Mouse (Mus musculus) intestine, postnatal 0 days (tissue): ENCODE measurements around the gene Abca4. TPM values are rescaled to one million over a fixed set of nuclear protein-coding genes. Genes with fewer than 3 reads are reported as not detected.
A peak's percentile ranks its signal among the peaks of the same experiment; 100 is the strongest.

Experiments
- ATAC-seq: fragments of 200-750 bp; cut with Nextera tagmentation; 2 replicates; pipeline ENCODE4 v1.8.0; 2017; ENCODE audit warnings: mild to moderate bottlenecking, moderate TSS enrichment, moderate library complexity
- H3K27ac ChIP-seq: fragments of 300-500 bp; sonication (generic); 2 replicates; pipeline ENCODE4 v1.5.1; 2014; ENCODE audit warnings: mild to moderate bottlenecking, low read depth, low read length, moderate library complexity
- H3K27me3 ChIP-seq: fragments of 300-500 bp; sonication (generic); replicated peaks from 2 replicates; pipeline ENCODE4 v1.6.1; 2014; ENCODE audit warnings: low read length, mixed read lengths; ENCODE audit not compliant: control insufficient read depth, insufficient read depth
- H3K36me3 ChIP-seq: fragments of 300-500 bp; sonication (generic); 2 replicates; pipeline ENCODE4 v1.6.1; 2014; ENCODE audit warnings: mild to moderate bottlenecking, moderate library complexity; ENCODE audit not compliant: control insufficient read depth, insufficient read depth
- H3K4me1 ChIP-seq: fragments of 300-500 bp; sonication (generic); replicated peaks from 2 replicates; pipeline ENCODE4 v1.6.1; 2014; ENCODE audit warnings: antibody characterized with exemption, low read length, mixed read lengths; ENCODE audit not compliant: control insufficient read depth, insufficient read depth
- H3K4me2 ChIP-seq: fragments of 300-500 bp; sonication (generic); replicated peaks from 2 replicates; pipeline ENCODE4 v1.6.1; 2014; ENCODE audit warnings: low read depth, mild to moderate bottlenecking, moderate library complexity
- H3K4me3 ChIP-seq: fragments of 300-500 bp; sonication (generic); 2 replicates; pipeline ENCODE4 v1.5.1; 2014; ENCODE audit warnings: low read depth, low read length
- H3K9ac ChIP-seq: fragments of 300-500 bp; sonication (generic); 2 replicates; pipeline ENCODE4 v1.6.1; 2014; ENCODE audit warnings: mild to moderate bottlenecking, low read depth, low read length
- H3K9me3 ChIP-seq: fragments of 300-500 bp; sonication (generic); 2 replicates; pipeline ENCODE4 v1.6.1; 2016; ENCODE audit warnings: mixed run types; ENCODE audit not compliant: control insufficient read depth
- CTCF ChIP-seq: sonication (generic); IDR thresholded peaks from 2 replicates; pipeline ENCODE4 v1.5.1; 2016; ENCODE audit warnings: low read depth, mild to moderate bottlenecking, control low read depth, antibody characterized with exemption, moderate library complexity
- WGBS: fragments of 180-500 bp; shearing (Covaris S2); extraction: QIAGEN DNeasy Blood & Tissue Kit; methylation state at CpG from one replicate; pipeline ENCODE4 v1.1.7; 2014; 5-methylcytosine and 5-hydroxymethylcytosine counted together
- polyA plus RNA-seq: library from polyadenylated mRNA; unstranded; fragments of >200 nt; fragmentation: Nextera tagmentation; extraction: Ambion mirVana; gene quantifications from 2 replicates; pipeline ENCODE4 v1.2.1, GENCODE M21; 2015

Abca4 gene
- polyA plus RNA-seq, 1 experiment from 2014 or later = 0.56 TPM

- no peak for ATAC-seq
- no peak for TF ChIP-seq CTCF
- WGBS = 38% methylated on average over 5 of the region's 5 CpGs
These were observed 156.2 kb downstream of the Abca4 start for GRCm38 (mm10) chr3:122200447-122200846.

GRCm38 (mm10) chr3:122202307-122202732, 158.1 kb downstream of the Abca4 start:
- Histone ChIP-seq H3K27me3 (no peaks in the 10 kb centered on the region), H3K9me3 (no peaks in the 10 kb centered on the region), H3K4me2 (no peak overlapping the region), H3K4me3 (no peak overlapping the region), H3K4me1 (peaks cover 12% of the 10 kb centered on the region; the same call in 1 of the 2 replicates), H3K9ac (no peak overlapping the region), H3K27ac (peak overlapping the region; percentile 46; the same call in 1 of the 2 replicates), H3K36me3 (no peaks in the 10 kb centered on the region)
- 29% methylated on average over 5 of the region's 5 CpGs for WGBS
- no peak for TF ChIP-seq CTCF
- ATAC-seq = no peak

More at GRCm38 (mm10) chr3:122200447-122200846, 156.2 kb downstream of the Abca4 start:
- Histone ChIP-seq H3K4me1 (peaks cover 10% of the 10 kb centered on the region; the same call in 1 of the 2 replicates), H3K4me2 (peak overlapping the region; percentile 37; the same call in 1 of the 2 replicates), H3K9me3 (no peaks in the 10 kb centered on the region), H3K27me3 (no peaks in the 10 kb centered on the region), H3K36me3 (no peaks in the 10 kb centered on the region), H3K9ac (no peak overlapping the region), H3K27ac (peak overlapping the region; percentile 68), H3K4me3 (no peak overlapping the region)

- 70% methylated on average over 9 of the region's 9 CpGs for WGBS
These were observed 159.6 kb downstream of the Abca4 start for GRCm38 (mm10) chr3:122203675-122204329.

GRCm38 (mm10) chr3:122205753-122206152, 161.5 kb downstream of the Abca4 start:
- ATAC-seq = no peak
- Histone ChIP-seq H3K36me3 (no peaks in the 10 kb centered on the region), H3K4me3 (no peak overlapping the region), H3K4me2 (peak overlapping the region; percentile 27), H3K9ac (0 out of 2 replicates have a peak overlapping the region, but pooled peaks have one; percentile 1), H3K4me1 (0 out of 2 replicates have a peak, but pooled peaks cover 13% of the 10 kb centered on the region), H3K9me3 (no peaks in the 10 kb centered on the region), H3K27ac (peak overlapping the region; percentile 73), H3K27me3 (no peaks in the 10 kb centered on the region)
- WGBS = 80% methylated on average over 6 of the region's 6 CpGs
- no peak for TF ChIP-seq CTCF

More at GRCm38 (mm10) chr3:122203675-122204329, 159.6 kb downstream of the Abca4 start:
- no peak overlapping the region for H3K9ac ChIP-seq
- no peaks in the 10 kb centered on the region for H3K36me3 ChIP-seq
- no peak for TF ChIP-seq CTCF
- no peak overlapping the region for H3K4me3 ChIP-seq
- ATAC-seq = no peak
- peaks cover 19% of the 10 kb centered on the region; the same call in 1 of the 2 replicates for H3K4me1 ChIP-seq
- H3K4me2 ChIP-seq = no peak overlapping the region
- no peaks in the 10 kb centered on the region for H3K9me3 ChIP-seq
- no peaks in the 10 kb centered on the region for H3K27me3 ChIP-seq
- no peak overlapping the region for H3K27ac ChIP-seq

GRCm38 (mm10) chr3:122206279-122207070, 162.2 kb downstream of the Abca4 start:
- no peaks in the 10 kb centered on the region for H3K36me3 ChIP-seq
- H3K4me2 ChIP-seq = peak overlapping the region; percentile 27
- no peaks in the 10 kb centered on the region for H3K27me3 ChIP-seq
- H3K4me3 ChIP-seq = no peak overlapping the region
- H3K27ac ChIP-seq = peak overlapping the region; percentile 73
- 0 out of 2 replicates have a peak, but pooled peaks cover 10% of the 10 kb centered on the region for H3K4me1 ChIP-seq
- 31% methylated on average over 8 of the region's 8 CpGs for WGBS
- ATAC-seq = peak; percentile 78
- 0 out of 2 replicates have a peak overlapping the region, but pooled peaks have one; percentile 1 for H3K9ac ChIP-seq
- TF ChIP-seq CTCF = no peak
- no peaks in the 10 kb centered on the region for H3K9me3 ChIP-seq

- no peak overlapping the region for H3K27ac ChIP-seq
- WGBS = 92% methylated on average over 6 of the region's 6 CpGs
- H3K27me3 ChIP-seq = no peaks in the 10 kb centered on the region
- ATAC-seq = no peak
- 0 out of 2 replicates have a peak, but pooled peaks cover 10% of the 10 kb centered on the region for H3K4me1 ChIP-seq
- no peak overlapping the region for H3K9ac ChIP-seq
- TF ChIP-seq CTCF = no peak
- no peak overlapping the region for H3K4me3 ChIP-seq
- no peaks in the 10 kb centered on the region for H3K36me3 ChIP-seq
- H3K4me2 ChIP-seq = no peak overlapping the region
- no peaks in the 10 kb centered on the region for H3K9me3 ChIP-seq
These were observed 163.5 kb downstream of the Abca4 start for GRCm38 (mm10) chr3:122207766-122208165.
